Mouse (Mus musculus) embryo, embryonic 9.5 days (tissue): ENCODE measurements around the gene Gpr85.
"Not testable (repeated sequence)": the region's sequence is repeated elsewhere in the genome, so short reads cannot be mapped to it uniquely, and the experiment has no call there.

ENCODE experiments used
- DNase-seq: peaks from one replicate; pipeline ENCODE4 v3.0.0-alpha.2; 2017; ENCODE audit errors: extremely low spot score

The Gpr85 gene

DNA sequence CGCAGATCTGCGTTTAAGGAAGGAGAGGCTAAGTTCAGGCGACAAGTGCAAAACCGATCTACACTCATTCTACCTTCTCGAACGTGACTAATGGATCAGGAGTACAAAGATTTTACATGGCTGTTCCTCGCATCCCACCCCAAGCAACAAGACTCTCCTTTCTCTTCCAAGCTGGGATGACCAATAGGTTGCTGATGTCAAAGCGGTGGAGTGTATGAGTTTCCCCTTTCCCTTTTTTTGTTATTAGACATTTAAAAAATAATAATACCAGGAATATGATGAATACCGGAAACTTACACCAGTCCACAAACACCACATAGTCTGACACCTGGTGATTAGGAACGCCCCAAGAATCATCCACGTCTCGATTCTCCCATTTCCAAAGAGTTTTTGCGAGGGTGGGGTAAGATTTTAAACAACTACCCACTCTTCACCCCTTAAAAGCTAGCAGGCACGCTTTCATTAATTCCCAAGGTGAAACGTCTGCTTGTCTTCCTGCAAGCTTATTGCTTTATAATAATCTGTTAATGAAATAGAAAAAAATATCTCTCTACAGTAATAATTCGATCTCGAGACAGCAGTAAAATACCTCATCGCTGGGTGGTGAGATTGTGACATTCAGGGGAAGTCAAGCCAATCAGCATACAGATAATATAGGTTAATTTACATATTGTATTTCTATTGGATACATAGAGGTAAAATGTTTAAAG is at the start of gene Gpr85:
Gene Gpr85 (minus strand): TSS at position 598 of the 710 bp plus-strand sequence.
- DNase-seq = no peak

- DNase-seq = no peak
Measured at GRCm38 (mm10) chr6:13884877-13885592, 45.3 kb upstream of the Gpr85 start.

DNA sequence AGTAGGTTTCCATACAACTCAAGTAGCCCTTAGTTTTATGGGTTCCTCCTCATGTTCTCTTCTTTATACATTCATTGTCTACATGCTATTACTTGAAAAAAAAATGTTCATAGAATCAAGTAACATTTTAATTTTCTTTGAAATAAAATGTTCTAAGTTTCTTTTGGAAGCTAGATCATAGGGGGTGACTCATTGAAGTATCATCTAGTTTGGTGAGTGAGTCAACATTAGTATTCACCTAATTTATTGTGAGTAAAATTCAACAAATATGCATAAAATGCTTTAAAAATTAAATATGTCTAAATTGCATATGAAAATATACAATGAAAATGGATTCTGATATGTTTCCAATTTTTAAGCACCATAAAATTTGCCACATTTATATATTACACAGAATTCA is 43.2 kb upstream of the Gpr85 start:
- no peak for DNase-seq

- DNase-seq = no peak
Measured at GRCm38 (mm10) chr6:13873959-13874358, 34.2 kb upstream of the Gpr85 start.

DNA sequence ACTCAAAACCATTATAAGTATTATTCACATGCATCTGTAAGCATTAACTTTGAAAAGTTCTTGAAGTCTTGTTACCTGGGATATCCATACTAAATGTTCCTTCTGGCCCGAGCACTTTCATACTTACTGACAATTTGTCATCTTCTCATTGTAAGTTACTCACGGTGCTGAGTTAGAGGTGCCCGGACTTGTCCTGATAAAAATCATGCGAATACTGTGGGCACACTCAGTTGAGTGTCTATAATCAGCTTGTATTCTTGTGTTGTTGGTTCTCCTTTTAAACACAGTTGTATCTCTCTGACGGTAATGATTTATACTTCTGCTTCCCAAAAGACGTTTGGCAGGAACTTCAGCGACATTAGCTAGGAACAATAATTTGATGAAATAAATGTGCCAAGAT is 32.3 kb upstream of the Gpr85 start:
- DNase-seq = no peak

GRCm38 (mm10) chr6:13871625-13871958 is 31.9 kb upstream of the Gpr85 start:
- DNase-seq = no peak

- peak; percentile 90 for DNase-seq
Measured at GRCm38 (mm10) chr6:13870919-13871624, 31.3 kb upstream of the Gpr85 start, which contains the start of gene 2610001J05Rik. Gene 2610001J05Rik, minus strand, starts transcription at chr6:13871518.

GRCm38 (mm10) chr6:13870289-13870741 is 30.6 kb upstream of the Gpr85 start:
- DNase-seq = peak; percentile 31

- DNase-seq = no peak
Measured at GRCm38 (mm10) chr6:13860596-13860995, 20.9 kb upstream of the Gpr85 start.

GRCm38 (mm10) chr6:13859877-13860585 is 20.3 kb upstream of the Gpr85 start:
- no peak for DNase-seq

DNA sequence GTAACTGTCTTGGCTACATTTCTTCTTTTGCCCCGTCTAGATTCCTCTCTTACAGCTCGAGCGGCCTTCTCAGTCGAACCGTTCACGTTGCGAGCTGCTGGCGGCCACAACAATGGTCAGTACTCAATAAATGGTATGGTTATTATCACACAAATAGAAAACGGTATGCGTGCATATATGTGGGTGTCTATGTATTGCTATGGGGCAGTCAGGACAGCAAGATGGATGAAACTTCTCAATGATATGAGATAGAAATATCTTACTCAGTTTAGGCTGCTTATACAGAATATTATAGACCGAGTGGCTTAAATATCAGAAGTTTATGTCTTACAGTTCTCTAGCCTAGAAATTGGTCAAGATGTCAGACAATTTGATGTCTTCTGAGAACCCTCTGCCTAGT is 14.5 kb upstream of the Gpr85 start:
- no peak for DNase-seq

DNA sequence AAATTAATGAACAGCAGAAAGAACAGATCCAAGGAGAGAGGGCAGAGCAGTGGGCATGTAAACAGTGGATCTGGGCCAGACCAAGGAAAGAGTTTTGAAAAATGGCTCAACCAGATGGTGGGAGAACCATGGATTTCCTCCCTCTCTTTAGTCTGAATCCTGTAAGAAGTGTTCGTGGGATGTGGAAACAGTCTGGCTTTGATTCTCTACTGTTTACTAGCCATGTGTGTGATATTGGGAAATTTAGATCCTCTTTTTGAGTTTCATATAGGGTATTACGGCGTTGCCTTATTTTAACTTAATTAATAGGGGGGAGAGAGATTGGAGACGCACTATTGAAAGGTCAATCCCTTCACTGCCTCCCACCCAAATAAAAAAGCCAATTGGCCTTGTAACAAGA is 13.5 kb upstream of the Gpr85 start:
- DNase-seq = no peak

- not testable (repeated sequence) for DNase-seq
Measured at GRCm38 (mm10) chr6:13846031-13846430, 6.3 kb upstream of the Gpr85 start.

DNA sequence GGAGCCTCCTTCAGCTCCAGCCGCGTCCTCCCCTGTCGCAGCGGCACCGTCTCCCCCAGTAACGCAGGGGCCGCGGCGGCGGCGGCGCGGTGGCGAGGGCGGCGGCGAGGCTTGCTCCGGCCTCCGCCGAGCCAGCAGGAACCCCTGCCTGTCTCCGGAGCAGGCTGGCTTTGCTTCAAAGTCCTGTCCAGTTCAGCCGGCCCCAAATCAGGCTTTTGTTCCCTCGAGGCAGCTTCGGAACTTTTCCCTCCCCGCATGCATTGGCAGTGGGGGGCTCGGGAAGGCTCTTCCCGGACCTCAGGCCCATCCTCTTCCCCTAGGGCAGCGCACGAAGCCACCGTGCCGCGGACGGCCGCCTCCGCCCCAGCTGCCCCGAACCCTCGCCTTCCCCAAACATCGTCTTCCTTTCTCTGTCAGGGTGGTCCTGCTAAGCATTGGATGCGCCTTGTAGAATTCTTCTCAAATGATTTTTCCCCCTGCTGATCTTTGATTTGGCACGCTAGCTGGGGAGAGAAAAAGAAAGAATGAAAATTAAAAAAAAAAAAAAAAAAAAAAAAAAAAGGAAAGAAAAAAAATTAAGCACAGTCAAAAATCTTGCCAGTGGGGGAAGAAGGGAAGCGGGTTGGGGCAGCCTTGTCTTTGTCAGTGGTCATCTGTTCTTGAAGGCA is 931 bp downstream of the Gpr85 start:
- DNase-seq = peak; percentile 83

- peak; percentile 20 for DNase-seq
Measured at GRCm38 (mm10) chr6:13837916-13838676, 1.6 kb downstream of the Gpr85 start.

- no peak for DNase-seq
Measured at GRCm38 (mm10) chr6:13836967-13837570, 2.7 kb downstream of the Gpr85 start.

- DNase-seq = no peak
Measured at GRCm38 (mm10) chr6:13835720-13836665, 3.7 kb downstream of the Gpr85 start.

DNA sequence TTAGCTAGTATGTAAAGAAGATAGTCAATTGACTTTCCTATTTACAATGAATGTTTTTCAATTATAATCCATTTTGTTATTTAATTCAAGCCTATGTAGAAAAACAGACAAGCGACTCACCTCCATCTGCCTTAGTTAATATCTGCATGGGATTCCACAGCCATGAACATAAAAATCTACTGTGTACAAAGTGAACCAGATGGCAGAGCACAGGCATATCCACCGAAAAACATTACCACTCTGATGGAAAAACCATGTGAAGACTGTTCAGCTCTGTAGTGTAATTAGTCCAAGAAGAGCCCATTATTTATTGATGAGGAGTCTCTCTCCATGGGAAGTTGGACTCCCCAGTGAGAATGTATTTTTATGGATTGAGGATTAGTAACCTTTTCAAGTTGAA is 7.0 kb downstream of the Gpr85 start:
- no peak for DNase-seq

- DNase-seq = no peak
Measured at GRCm38 (mm10) chr6:13828877-13829276, 10.9 kb downstream of the Gpr85 start.
